Mouse (Mus musculus) forebrain, embryonic 15.5 days (tissue): Measurements from ENCODE around the gene Notch1. TPM values are rescaled to one million over a fixed set of nuclear protein-coding genes. Genes with fewer than 3 reads are reported as not detected.

Source experiments
- ATAC-seq: fragments of 200-750 bp; cut with Nextera tagmentation; replicated peaks from 2 replicates; pipeline ENCODE4 v1.8.0; 2017; ENCODE audit warnings: mild to moderate bottlenecking, moderate TSS enrichment, moderate library complexity
- H3K27ac ChIP-seq: fragments of 300-500 bp; sonication (generic); replicated peaks from 2 replicates; pipeline ENCODE4 v1.5.1; 2015; ENCODE audit warnings: mild to moderate bottlenecking, inconsistent platforms
- H3K27me3 ChIP-seq: fragments of 300-500 bp; sonication (generic); 2 replicates; pipeline ENCODE4 v1.6.1; 2015; ENCODE audit warnings: inconsistent platforms
- H3K36me3 ChIP-seq: fragments of 300-500 bp; sonication (generic); 2 replicates; pipeline ENCODE4 v1.6.1; 2015; ENCODE audit warnings: mild to moderate bottlenecking, inconsistent platforms
- H3K4me1 ChIP-seq: fragments of 300-500 bp; sonication (generic); 2 replicates; pipeline ENCODE4 v1.6.1; 2015; ENCODE audit warnings: inconsistent platforms
- H3K4me2 ChIP-seq: fragments of 300-500 bp; sonication (generic); replicated peaks from 2 replicates; pipeline ENCODE4 v1.6.1; 2015; ENCODE audit warnings: mild to moderate bottlenecking, inconsistent platforms
- H3K4me3 ChIP-seq: fragments of 300-500 bp; sonication (generic); 2 replicates; pipeline ENCODE4 v1.5.1; 2015; ENCODE audit warnings: mild to moderate bottlenecking, inconsistent platforms
- H3K9ac ChIP-seq: fragments of 300-500 bp; sonication (generic); replicated peaks from 2 replicates; pipeline ENCODE4 v1.6.1; 2015; ENCODE audit warnings: mild to moderate bottlenecking, inconsistent platforms
- H3K9me3 ChIP-seq: fragments of 300-500 bp; sonication (generic); 2 replicates; pipeline ENCODE4 v1.6.1; 2016; ENCODE audit warnings: inconsistent platforms
- WGBS: fragments of 180-500 bp; shearing (Covaris S2); methylation state at CpG from one replicate; pipeline ENCODE4 v1.1.7; 2015; ENCODE audit warnings: mixed read lengths; 5-methylcytosine and 5-hydroxymethylcytosine counted together
- polyA plus RNA-seq: library from polyadenylated mRNA; unstranded; fragments of >200 nt; fragmentation: Nextera tagmentation; extraction: Ambion mirVana; gene quantifications from 2 replicates; pipeline ENCODE4 v1.2.1, GENCODE M21; 2015

Notch1 gene
- polyA plus RNA-seq, 1 experiment from 2014 or later, result 22.6 TPM

DNA sequence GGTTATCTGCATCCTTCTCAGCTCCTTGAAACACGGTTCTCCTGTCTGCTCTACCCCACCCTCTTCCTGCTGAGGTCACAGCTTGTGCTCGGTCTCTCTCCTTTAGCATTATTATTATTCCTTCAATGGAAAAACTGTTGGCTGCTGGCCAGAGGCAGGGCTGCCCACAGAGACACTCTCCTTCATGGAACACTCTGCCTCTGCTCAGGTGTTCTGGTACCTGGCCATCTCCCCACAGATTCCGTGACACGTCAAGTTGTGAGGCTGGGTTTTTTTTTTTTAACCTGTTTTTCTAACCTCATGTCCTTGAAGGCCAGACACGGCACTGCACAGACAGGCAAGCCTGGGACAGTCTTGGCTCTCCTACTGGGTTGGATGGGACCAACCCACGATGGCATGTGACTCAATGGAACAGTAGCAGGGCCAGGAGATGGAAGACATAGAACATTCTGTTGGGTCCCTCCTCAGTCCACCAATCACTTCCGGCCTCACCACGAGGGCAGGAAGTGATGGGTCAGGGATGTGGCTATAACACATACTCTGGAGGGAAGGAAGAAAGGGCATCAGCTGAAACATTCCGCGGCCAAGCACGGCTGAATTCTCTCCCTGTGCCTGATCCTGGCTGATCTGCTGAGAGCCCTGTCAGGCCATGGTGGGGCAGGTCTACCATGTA, 18.5 kb downstream of the Notch1 start:
- peak overlapping the region; percentile 91 for H3K4me2 ChIP-seq
- H3K9me3 ChIP-seq, result no peaks in the 10 kb centered on the region
- peaks cover 100% of the 10 kb centered on the region for H3K4me1 ChIP-seq
- WGBS, result 62% methylated on average over 11 of the region's 11 CpGs
- ATAC-seq, result no peak
- no peaks in the 10 kb centered on the region for H3K27me3 ChIP-seq
- H3K9ac ChIP-seq, result peak overlapping the region; percentile 16; the same call in 1 of the 2 replicates
- no peaks in the 10 kb centered on the region for H3K36me3 ChIP-seq
- peak overlapping the region; percentile 96 for H3K27ac ChIP-seq
- no peak overlapping the region for H3K4me3 ChIP-seq

DNA sequence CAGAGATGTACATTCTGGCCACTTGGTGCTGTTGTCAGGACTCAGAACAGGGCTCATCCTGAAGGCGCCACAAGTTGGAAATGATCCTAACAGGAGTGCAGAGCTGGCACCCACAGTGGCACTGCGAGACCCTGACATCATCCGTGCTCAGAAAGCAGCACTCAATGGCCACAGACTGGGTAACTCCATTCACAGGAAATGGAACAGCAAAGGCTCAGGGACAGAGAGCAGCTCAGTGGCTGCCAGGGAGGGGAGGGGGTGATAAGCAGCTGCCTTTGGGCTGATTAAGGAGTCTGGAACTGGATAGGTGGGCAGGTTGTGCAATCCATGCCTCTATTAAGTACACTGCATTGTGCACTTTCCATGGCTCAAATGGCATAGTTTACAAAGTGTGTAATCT, 20.0 kb downstream of the Notch1 start:
- 37% methylated on average over 3 of the region's 3 CpGs for WGBS
- Histone ChIP-seq H3K4me1 (peaks cover 96% of the 10 kb centered on the region), H3K9ac (no peak overlapping the region), H3K27ac (peak overlapping the region; percentile 96), H3K4me2 (0 out of 2 replicates have a peak overlapping the region, but pooled peaks have one; percentile 9), H3K27me3 (no peaks in the 10 kb centered on the region), H3K4me3 (no peak overlapping the region), H3K36me3 (no peaks in the 10 kb centered on the region), H3K9me3 (no peaks in the 10 kb centered on the region)
- ATAC-seq, result no peak

GRCm38 (mm10) chr2:26495701-26496100, 20.8 kb downstream of the Notch1 start:
- H3K4me2 ChIP-seq, result 0 out of 2 replicates have a peak overlapping the region, but pooled peaks have one; percentile 9
- no peaks in the 10 kb centered on the region for H3K9me3 ChIP-seq
- H3K4me1 ChIP-seq, result peaks cover 95% of the 10 kb centered on the region
- WGBS, result 50% methylated on average over 2 of the region's 2 CpGs
- no peak overlapping the region for H3K4me3 ChIP-seq
- H3K36me3 ChIP-seq, result no peaks in the 10 kb centered on the region
- H3K27ac ChIP-seq, result peak overlapping the region; percentile 96
- no peaks in the 10 kb centered on the region for H3K27me3 ChIP-seq
- ATAC-seq, result no peak
- no peak overlapping the region for H3K9ac ChIP-seq

DNA sequence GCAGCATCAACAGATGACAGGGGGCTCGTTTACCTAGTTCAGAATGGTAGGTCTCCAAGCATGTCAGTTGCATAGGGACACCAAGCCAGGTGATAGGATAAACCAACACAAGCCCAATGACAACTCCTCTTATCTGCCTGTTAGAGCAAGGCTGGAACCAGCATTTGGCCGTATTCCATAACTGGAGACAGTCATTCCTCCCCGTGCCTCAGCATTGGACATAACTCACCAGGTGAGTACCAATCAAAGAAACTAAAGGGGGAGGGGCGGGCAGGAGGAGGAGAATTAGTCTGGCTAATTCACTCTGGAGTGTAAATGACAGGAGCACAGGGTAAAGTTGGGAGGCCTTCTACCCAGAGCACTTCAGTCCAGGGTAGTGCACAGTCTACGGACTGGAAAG, 21.5 kb downstream of the Notch1 start:
- Histone ChIP-seq H3K4me3 (no peak overlapping the region), H3K27ac (peak overlapping the region; percentile 96), H3K27me3 (no peaks in the 10 kb centered on the region), H3K9ac (no peak overlapping the region), H3K4me2 (no peak overlapping the region), H3K36me3 (no peaks in the 10 kb centered on the region), H3K9me3 (no peaks in the 10 kb centered on the region), H3K4me1 (peaks cover 95% of the 10 kb centered on the region)
- WGBS, result 63% methylated on average over 5 of the region's 5 CpGs
- no peak for ATAC-seq

GRCm38 (mm10) chr2:26494396-26494795, 22.1 kb downstream of the Notch1 start:
- no peaks in the 10 kb centered on the region for H3K36me3 ChIP-seq
- peak overlapping the region; percentile 96 for H3K27ac ChIP-seq
- no peak overlapping the region for H3K4me3 ChIP-seq
- no peaks in the 10 kb centered on the region for H3K9me3 ChIP-seq
- H3K9ac ChIP-seq, result no peak overlapping the region
- 56% methylated on average over 7 of the region's 7 CpGs for WGBS
- H3K4me1 ChIP-seq, result peaks cover 95% of the 10 kb centered on the region
- H3K4me2 ChIP-seq, result no peak overlapping the region
- H3K27me3 ChIP-seq, result no peaks in the 10 kb centered on the region
- no peak for ATAC-seq

- no peaks in the 10 kb centered on the region for H3K36me3 ChIP-seq
- peak overlapping the region; percentile 22 for H3K9ac ChIP-seq
- peaks cover 95% of the 10 kb centered on the region for H3K4me1 ChIP-seq
- no peaks in the 10 kb centered on the region for H3K9me3 ChIP-seq
- H3K4me2 ChIP-seq, result peak overlapping the region; percentile 22
- H3K27me3 ChIP-seq, result no peaks in the 10 kb centered on the region
- peak; percentile 26; the same call in 1 of the 2 replicates for ATAC-seq
- H3K27ac ChIP-seq, result peak overlapping the region; percentile 96
- no peak overlapping the region for H3K4me3 ChIP-seq
- WGBS, result 32% methylated on average over 9 of the region's 9 CpGs
Observed at GRCm38 (mm10) chr2:26493021-26493781, 23.3 kb downstream of the Notch1 start.

- 0 out of 2 replicates have a peak overlapping the region, but pooled peaks have one; percentile 3 for H3K4me2 ChIP-seq
Observed at GRCm38 (mm10) chr2:26490760-26491301, 25.6 kb downstream of the Notch1 start.

DNA sequence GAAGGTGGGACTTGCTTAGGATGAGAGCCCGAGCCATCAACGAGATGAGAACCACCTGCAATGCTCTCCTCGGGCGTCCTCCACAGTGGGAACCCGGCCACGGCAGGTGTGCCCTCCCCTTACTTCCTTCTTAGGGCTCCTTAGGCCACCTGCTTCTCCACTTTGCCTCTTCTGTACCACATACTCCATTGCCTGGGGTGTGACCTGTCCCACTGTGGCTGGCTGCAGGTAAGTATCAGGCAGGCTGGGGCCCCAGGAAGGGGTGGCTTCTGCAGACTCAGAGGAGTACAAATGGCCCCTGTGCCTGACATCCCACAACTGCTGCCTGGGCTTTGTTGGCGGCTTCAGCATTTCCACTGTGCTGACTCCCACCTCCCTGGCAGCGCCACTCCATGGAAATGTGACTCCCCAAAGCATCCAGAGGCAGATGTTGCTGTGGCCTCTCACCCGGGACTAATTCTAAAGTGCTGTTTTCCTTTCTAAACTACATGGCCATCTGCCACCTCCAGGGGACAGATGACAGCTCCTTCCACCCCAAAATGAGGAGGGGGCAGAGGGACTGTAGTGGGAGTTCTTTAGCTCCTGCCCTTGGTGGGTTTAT, 27.8 kb downstream of the Notch1 start:
- no peak overlapping the region for H3K9ac ChIP-seq

More at GRCm38 (mm10) chr2:26490760-26491301, 25.6 kb downstream of the Notch1 start:
- no peak for ATAC-seq
- peak overlapping the region; percentile 93 for H3K27ac ChIP-seq
- no peaks in the 10 kb centered on the region for H3K36me3 ChIP-seq
- no peaks in the 10 kb centered on the region for H3K27me3 ChIP-seq
- H3K9ac ChIP-seq, result no peak overlapping the region
- H3K4me1 ChIP-seq, result peaks cover 95% of the 10 kb centered on the region
- 11% methylated on average over 4 of the region's 4 CpGs for WGBS
- H3K4me3 ChIP-seq, result no peak overlapping the region
- H3K9me3 ChIP-seq, result no peaks in the 10 kb centered on the region

GRCm38 (mm10) chr2:26487322-26488021, 29.0 kb downstream of the Notch1 start:
- 0 out of 2 replicates have a peak, but pooled peaks cover 3% of the 10 kb centered on the region for H3K36me3 ChIP-seq
- peak overlapping the region; percentile 93 for H3K27ac ChIP-seq
- peak; percentile 15 for ATAC-seq
- H3K27me3 ChIP-seq, result no peaks in the 10 kb centered on the region
- peaks cover 94% of the 10 kb centered on the region for H3K4me1 ChIP-seq
- WGBS, result 4% methylated on average over 18 of the region's 18 CpGs
- H3K4me3 ChIP-seq, result no peak overlapping the region
- 0 out of 2 replicates have a peak overlapping the region, but pooled peaks have one; percentile 8 for H3K9ac ChIP-seq
- H3K4me2 ChIP-seq, result peak overlapping the region; percentile 26
- no peaks in the 10 kb centered on the region for H3K9me3 ChIP-seq

More for the DNA sequence above, 27.8 kb downstream of the Notch1 start:
- H3K27me3 ChIP-seq, result no peaks in the 10 kb centered on the region
- peak overlapping the region; percentile 93 for H3K27ac ChIP-seq
- peaks cover 95% of the 10 kb centered on the region for H3K4me1 ChIP-seq
- no peak for ATAC-seq
- peak overlapping the region; percentile 26 for H3K4me2 ChIP-seq
- no peaks in the 10 kb centered on the region for H3K9me3 ChIP-seq
- 48% methylated on average over 9 of the region's 9 CpGs for WGBS
- H3K4me3 ChIP-seq, result no peak overlapping the region
- 0 out of 2 replicates have a peak, but pooled peaks cover 3% of the 10 kb centered on the region for H3K36me3 ChIP-seq

GRCm38 (mm10) chr2:26486835-26487321, 29.6 kb downstream of the Notch1 start:
- H3K9ac ChIP-seq, result 0 out of 2 replicates have a peak overlapping the region, but pooled peaks have one; percentile 8
- no peak; the same call in 1 of the 2 replicates for ATAC-seq
- no peak overlapping the region for H3K4me3 ChIP-seq

DNA sequence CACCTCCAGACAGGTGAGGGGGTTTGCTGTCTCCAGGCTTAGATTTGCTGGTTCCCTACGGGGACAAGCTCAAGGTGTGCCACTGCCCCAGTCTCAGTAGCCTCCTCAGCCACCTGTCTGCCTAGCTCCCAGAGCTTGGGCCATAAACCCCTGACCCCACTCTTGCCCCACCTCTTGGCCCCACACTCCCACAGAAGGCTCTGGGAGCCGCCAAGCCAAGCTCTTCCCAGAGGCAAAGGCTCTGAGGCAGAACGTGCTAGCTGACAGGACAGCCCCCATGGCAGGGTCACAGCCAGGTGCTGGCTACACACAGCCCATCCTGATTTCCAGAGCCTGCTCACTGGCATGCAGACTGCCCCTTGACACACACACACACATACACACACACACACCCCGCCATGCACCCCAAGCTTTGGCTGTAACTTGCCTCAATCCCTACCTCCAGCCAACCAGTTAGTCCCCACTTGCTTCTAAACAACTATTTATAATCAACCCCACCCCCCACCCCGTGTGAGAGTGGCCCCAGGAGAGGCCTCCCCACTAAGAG, 30.1 kb downstream of the Notch1 start:
- 6% methylated on average over 5 of the region's 5 CpGs for WGBS
- Histone ChIP-seq H3K9ac (peak overlapping the region; percentile 8; the same call in 1 of the 2 replicates), H3K4me1 (peaks cover 91% of the 10 kb centered on the region), H3K36me3 (0 out of 2 replicates have a peak, but pooled peaks cover 3% of the 10 kb centered on the region), H3K27me3 (no peaks in the 10 kb centered on the region), H3K4me2 (peak overlapping the region; percentile 26), H3K27ac (peak overlapping the region; percentile 93), H3K9me3 (no peaks in the 10 kb centered on the region), H3K4me3 (no peak overlapping the region)
- 0 out of 2 replicates have a peak, but pooled peaks have one; percentile 0 for ATAC-seq

More at GRCm38 (mm10) chr2:26486835-26487321, 29.6 kb downstream of the Notch1 start:
- no peaks in the 10 kb centered on the region for H3K9me3 ChIP-seq
- 8% methylated on average over 3 of the region's 3 CpGs for WGBS
- 0 out of 2 replicates have a peak, but pooled peaks cover 3% of the 10 kb centered on the region for H3K36me3 ChIP-seq
- peak overlapping the region; percentile 26 for H3K4me2 ChIP-seq
- H3K4me1 ChIP-seq, result peaks cover 92% of the 10 kb centered on the region
- peak overlapping the region; percentile 93 for H3K27ac ChIP-seq
- H3K27me3 ChIP-seq, result no peaks in the 10 kb centered on the region
